Mouse (Mus musculus): ENCODE measurements around the gene Dnm1. TPM values are rescaled to one million over a fixed set of nuclear protein-coding genes. Genes with fewer than 3 reads are reported as not detected.
"Not testable (repeated sequence)": the region's sequence is repeated elsewhere in the genome, so short reads cannot be mapped to it uniquely, and the experiment has no call there.

Gene Dnm1
- total RNA-seq, 2 experiments from 2014 or later = 9.0 to 9.6 TPM

- no peak for DNase-seq
Measured at GRCm38 (mm10) chr2:32311443-32312317, 41.5 kb downstream of the Dnm1 start.

GRCm38 (mm10) chr2:32310096-32310845 is 42.9 kb downstream of the Dnm1 start:
- DNase-seq = no peak

- DNase-seq = no peak
Measured at GRCm38 (mm10) chr2:32308870-32309568, 44.1 kb downstream of the Dnm1 start.

GRCm38 (mm10) chr2:32307941-32308760 is 45.0 kb downstream of the Dnm1 start:
- peak; percentile 75 for DNase-seq

GRCm38 (mm10) chr2:32307247-32307798 is 45.8 kb downstream of the Dnm1 start:
- no peak for DNase-seq

GRCm38 (mm10) chr2:32306176-32306575 is 47.0 kb downstream of the Dnm1 start:
- no peak for DNase-seq

GRCm38 (mm10) chr2:32305668-32306067 is 47.5 kb downstream of the Dnm1 start:
- no peak for DNase-seq

GRCm38 (mm10) chr2:32304145-32304832 is 48.8 kb downstream of the Dnm1 start:
- peak; percentile 71 for DNase-seq

GRCm38 (mm10) chr2:32302952-32303351 is 50.2 kb downstream of the Dnm1 start:
- DNase-seq = no peak

GRCm38 (mm10) chr2:32299469-32299868 is 53.7 kb downstream of the Dnm1 start:
- no peak for DNase-seq

GRCm38 (mm10) chr2:32295842-32296241 is 57.3 kb downstream of the Dnm1 start:
- not testable (repeated sequence) for DNase-seq

- no peak for DNase-seq
Measured at GRCm38 (mm10) chr2:32295285-32295684, 57.9 kb downstream of the Dnm1 start.

GRCm38 (mm10) chr2:32294348-32294747 is 58.8 kb downstream of the Dnm1 start:
- peak; percentile 75 for DNase-seq

- DNase-seq = no peak
Measured at GRCm38 (mm10) chr2:32289578-32289977, 63.6 kb downstream of the Dnm1 start.

- DNase-seq = no peak
Measured at GRCm38 (mm10) chr2:32288371-32288931, 64.7 kb downstream of the Dnm1 start.

GRCm38 (mm10) chr2:32287923-32288367 is 65.2 kb downstream of the Dnm1 start, which contains the start of gene Swi5:
TSS of gene Swi5 (minus strand) at chr2:32288075.
- peak; percentile 99 for DNase-seq

GRCm38 (mm10) chr2:32287334-32287840 is 65.8 kb downstream of the Dnm1 start, which contains the start of gene Golga2:
TSS of gene Golga2 (plus strand) at chr2:32287384.
- DNase-seq = no peak

- DNase-seq = no peak
Measured at GRCm38 (mm10) chr2:32283986-32284385, 69.2 kb downstream of the Dnm1 start.

- peak; percentile 61 for DNase-seq
Measured at GRCm38 (mm10) chr2:32282727-32283126, 70.4 kb downstream of the Dnm1 start.

GRCm38 (mm10) chr2:32282289-32282688 is 70.8 kb downstream of the Dnm1 start:
- DNase-seq = no peak
